Mouse (Mus musculus) frontal cortex, postnatal 25 days (tissue): ENCODE data around the gene Anapc7.

ENCODE experiments used
- DNase-seq, 2 experiments: peaks; one replicate each; pipeline ENCODE4 v3.0.0; 2022; ENCODE audit warnings: low spot score in 2 of 2

The Anapc7 gene

GRCm38 (mm10) chr5:122494449-122494848 is 73.0 kb downstream of the Anapc7 start:
- DNase-seq: no peak
